Mouse (Mus musculus): Measurements from ENCODE around the gene Dennd1b.

- TF ChIP-seq POLR2A (IDR thresholded peaks at IDR 0.05; ENCODE audit: borderline replicate concordance, extremely low read depth, low read depth, low read length) (no peak), CTCF (IDR thresholded peaks at IDR 0.05; ENCODE audit: insufficient read depth, low read length) (no peak)
Measured at GRCm38 (mm10) chr1:139025882-139026645, 62.8 kb downstream of the Dennd1b start.
